Mouse (Mus musculus): ENCODE results near the gene Sorbs2. TPM values are rescaled to one million over a fixed set of nuclear protein-coding genes. Genes with fewer than 3 reads are reported as not detected.

The Sorbs2 gene
- polyA plus RNA-seq, 1 experiment from 2014 or later: 31.8 TPM

- Histone ChIP-seq H3K4me2 (replicated peaks) (no peak overlapping the region), H3K9me3 (no peaks in the 10 kb centered on the region), H3K4me3 (no peak overlapping the region), H3K36me3 (no peaks in the 10 kb centered on the region), H3K4me1 (no peaks in the 10 kb centered on the region), H3K27ac (no peak overlapping the region), H3K9ac (no peak overlapping the region), H3K27me3 (no peaks in the 10 kb centered on the region)
- no peak for ATAC-seq (ENCODE audit: insufficient number of reproducible peaks, insufficient read depth, low FRiP score, low TSS enrichment)
- 39% methylated on average over 2 of the region's 2 CpGs for WGBS
Observed at GRCm38 (mm10) chr8:45527708-45528107, 20.1 kb downstream of the Sorbs2 start.

- Histone ChIP-seq H3K36me3 (no peaks in the 10 kb centered on the region), H3K9ac (no peak overlapping the region), H3K4me1 (no peaks in the 10 kb centered on the region), H3K4me2 (replicated peaks) (no peak overlapping the region), H3K9me3 (no peaks in the 10 kb centered on the region), H3K27me3 (no peaks in the 10 kb centered on the region), H3K27ac (no peak overlapping the region), H3K4me3 (no peak overlapping the region)
- ATAC-seq (ENCODE audit: insufficient number of reproducible peaks, insufficient read depth, low FRiP score, low TSS enrichment): no peak
- WGBS: 75% methylated on average over 2 of the region's 2 CpGs
Observed at GRCm38 (mm10) chr8:45528890-45529289, 21.3 kb downstream of the Sorbs2 start.

- Histone ChIP-seq H3K4me3 (no peak overlapping the region), H3K27ac (no peak overlapping the region), H3K4me2 (replicated peaks) (no peak overlapping the region), H3K36me3 (no peaks in the 10 kb centered on the region), H3K27me3 (no peaks in the 10 kb centered on the region), H3K4me1 (peaks cover 12% of the 10 kb centered on the region; the same call in 1 of the 2 replicates), H3K9ac (no peak overlapping the region), H3K9me3 (no peaks in the 10 kb centered on the region)
- ATAC-seq (ENCODE audit: insufficient number of reproducible peaks, insufficient read depth, low FRiP score, low TSS enrichment): 0 out of 2 replicates have a peak, but pooled peaks have one; percentile 47
- 59% methylated on average over 9 of the region's 9 CpGs for WGBS
Observed at GRCm38 (mm10) chr8:45536578-45536977, 29.0 kb downstream of the Sorbs2 start.

GRCm38 (mm10) chr8:45540513-45540912, 32.9 kb downstream of the Sorbs2 start:
- no peaks in the 10 kb centered on the region for H3K36me3 ChIP-seq
- no peak overlapping the region for H3K27ac ChIP-seq

GRCm38 (mm10) chr8:45552175-45552574, 44.6 kb downstream of the Sorbs2 start:
- H3K4me1 ChIP-seq: no peaks in the 10 kb centered on the region
- H3K36me3 ChIP-seq: no peaks in the 10 kb centered on the region
- H3K4me2 ChIP-seq (replicated peaks): no peak overlapping the region
- no peak overlapping the region for H3K27ac ChIP-seq
- no peak for ATAC-seq (ENCODE audit: insufficient number of reproducible peaks, insufficient read depth, low FRiP score, low TSS enrichment)
- no peak overlapping the region for H3K4me3 ChIP-seq
- 89% methylated on average over 3 of the region's 3 CpGs for WGBS
- no peak overlapping the region for H3K9ac ChIP-seq
- no peaks in the 10 kb centered on the region for H3K9me3 ChIP-seq
- no peaks in the 10 kb centered on the region for H3K27me3 ChIP-seq

More at GRCm38 (mm10) chr8:45540513-45540912, 32.9 kb downstream of the Sorbs2 start:
- H3K4me3 ChIP-seq: no peak overlapping the region
- H3K9me3 ChIP-seq: no peaks in the 10 kb centered on the region
- H3K27me3 ChIP-seq: no peaks in the 10 kb centered on the region
- no peak for ATAC-seq (ENCODE audit: insufficient number of reproducible peaks, insufficient read depth, low FRiP score, low TSS enrichment)
- H3K4me1 ChIP-seq: peaks cover 12% of the 10 kb centered on the region; the same call in 1 of the 2 replicates
- 37% methylated on average over 5 of the region's 5 CpGs for WGBS
- no peak overlapping the region for H3K4me2 ChIP-seq (replicated peaks)
- no peak overlapping the region for H3K9ac ChIP-seq

GRCm38 (mm10) chr8:45554627-45555026, 47.0 kb downstream of the Sorbs2 start:
- ATAC-seq (ENCODE audit: insufficient number of reproducible peaks, insufficient read depth, low FRiP score, low TSS enrichment): no peak
- H3K9ac ChIP-seq: no peak overlapping the region
- no peak overlapping the region for H3K27ac ChIP-seq
- H3K27me3 ChIP-seq: no peaks in the 10 kb centered on the region
- 56% methylated on average over 4 of the region's 4 CpGs for WGBS
- no peaks in the 10 kb centered on the region for H3K9me3 ChIP-seq
- H3K36me3 ChIP-seq: no peaks in the 10 kb centered on the region
- H3K4me1 ChIP-seq: no peaks in the 10 kb centered on the region
- H3K4me3 ChIP-seq: no peak overlapping the region
- H3K4me2 ChIP-seq (replicated peaks): no peak overlapping the region

GRCm38 (mm10) chr8:45557936-45558335, 50.3 kb downstream of the Sorbs2 start:
- H3K27me3 ChIP-seq: no peaks in the 10 kb centered on the region
- ATAC-seq (ENCODE audit: insufficient number of reproducible peaks, insufficient read depth, low FRiP score, low TSS enrichment): peak; percentile 73
- H3K4me1 ChIP-seq: no peaks in the 10 kb centered on the region
- no peak overlapping the region for H3K4me3 ChIP-seq
- H3K27ac ChIP-seq: no peak overlapping the region
- H3K4me2 ChIP-seq (replicated peaks): no peak overlapping the region
- no peaks in the 10 kb centered on the region for H3K9me3 ChIP-seq
- 53% methylated on average over 3 of the region's 3 CpGs for WGBS
- H3K9ac ChIP-seq: no peak overlapping the region
- H3K36me3 ChIP-seq: no peaks in the 10 kb centered on the region

GRCm38 (mm10) chr8:45558426-45558825, 50.8 kb downstream of the Sorbs2 start:
- no peaks in the 10 kb centered on the region for H3K36me3 ChIP-seq
- no peak overlapping the region for H3K9ac ChIP-seq
- H3K27ac ChIP-seq: no peak overlapping the region
- no peaks in the 10 kb centered on the region for H3K4me1 ChIP-seq
- 84% methylated on average over 5 of the region's 5 CpGs for WGBS
- H3K9me3 ChIP-seq: no peaks in the 10 kb centered on the region
- no peak overlapping the region for H3K4me2 ChIP-seq (replicated peaks)
- H3K4me3 ChIP-seq: no peak overlapping the region
- no peaks in the 10 kb centered on the region for H3K27me3 ChIP-seq
- no peak for ATAC-seq (ENCODE audit: insufficient number of reproducible peaks, insufficient read depth, low FRiP score, low TSS enrichment)

- Histone ChIP-seq H3K4me1 (no peaks in the 10 kb centered on the region), H3K4me2 (replicated peaks) (no peak overlapping the region), H3K27me3 (no peaks in the 10 kb centered on the region), H3K9ac (no peak overlapping the region), H3K27ac (no peak overlapping the region), H3K9me3 (no peaks in the 10 kb centered on the region), H3K36me3 (no peaks in the 10 kb centered on the region), H3K4me3 (no peak overlapping the region)
- 86% methylated on average over 6 of the region's 6 CpGs for WGBS
- no peak for ATAC-seq (ENCODE audit: insufficient number of reproducible peaks, insufficient read depth, low FRiP score, low TSS enrichment)
Observed at GRCm38 (mm10) chr8:45559176-45559820, 51.7 kb downstream of the Sorbs2 start.

- Histone ChIP-seq H3K4me1 (no peaks in the 10 kb centered on the region), H3K9me3 (no peaks in the 10 kb centered on the region), H3K27ac (no peak overlapping the region), H3K4me3 (no peak overlapping the region), H3K36me3 (no peaks in the 10 kb centered on the region), H3K9ac (no peak overlapping the region), H3K4me2 (replicated peaks) (no peak overlapping the region), H3K27me3 (no peaks in the 10 kb centered on the region)
- no peak for ATAC-seq (ENCODE audit: insufficient number of reproducible peaks, insufficient read depth, low FRiP score, low TSS enrichment)
- WGBS: 84% methylated on average over 1 of the region's 1 CpGs
Observed at GRCm38 (mm10) chr8:45565189-45565588, 57.6 kb downstream of the Sorbs2 start.

GRCm38 (mm10) chr8:45570117-45570516, 62.5 kb downstream of the Sorbs2 start:
- Histone ChIP-seq H3K27ac (no peak overlapping the region), H3K36me3 (no peaks in the 10 kb centered on the region), H3K4me1 (no peaks in the 10 kb centered on the region), H3K27me3 (no peaks in the 10 kb centered on the region), H3K9me3 (no peaks in the 10 kb centered on the region), H3K4me2 (replicated peaks) (no peak overlapping the region), H3K9ac (no peak overlapping the region), H3K4me3 (no peak overlapping the region)
- ATAC-seq (ENCODE audit: insufficient number of reproducible peaks, insufficient read depth, low FRiP score, low TSS enrichment): no peak
- 85% methylated on average over 4 of the region's 4 CpGs for WGBS

- WGBS: 76% methylated on average over 7 of the region's 7 CpGs
- no peak overlapping the region for H3K27ac ChIP-seq
- no peaks in the 10 kb centered on the region for H3K27me3 ChIP-seq
- H3K4me1 ChIP-seq: no peaks in the 10 kb centered on the region
- no peak overlapping the region for H3K9ac ChIP-seq
- no peak overlapping the region for H3K4me3 ChIP-seq
- no peaks in the 10 kb centered on the region for H3K9me3 ChIP-seq
- H3K36me3 ChIP-seq: no peaks in the 10 kb centered on the region
- no peak for ATAC-seq (ENCODE audit: insufficient number of reproducible peaks, insufficient read depth, low FRiP score, low TSS enrichment)
- H3K4me2 ChIP-seq (replicated peaks): no peak overlapping the region
Observed at GRCm38 (mm10) chr8:45579714-45580543, 72.3 kb downstream of the Sorbs2 start.

All from embryonic facial prominence, embryonic 12.5 days (tissue).